Mouse (Mus musculus) lung, postnatal 0 days (tissue): Measurements from ENCODE around the gene Snrpb2.

Experiments used
- CTCF ChIP-seq: IDR thresholded peaks from 2 replicates; pipeline ENCODE4 v1.5.1; 2016; ENCODE audit warnings: antibody characterized with exemption, mild to moderate bottlenecking
- EP300 ChIP-seq: IDR thresholded peaks from 2 replicates; pipeline ENCODE4 v1.6.1; 2016; ENCODE audit warnings: antibody characterized with exemption, mild to moderate bottlenecking, control low read depth

- TF ChIP-seq CTCF (peak; percentile 79), EP300 (no peak)
These were observed 30.9 kb downstream of the Snrpb2 start for GRCm38 (mm10) chr2:143093726-143094125.
